Mouse (Mus musculus) hindbrain, embryonic 16.5 days (tissue): ENCODE results near the gene Gna12. TPM values are rescaled to one million over a fixed set of nuclear protein-coding genes. Genes with fewer than 3 reads are reported as not detected.

Source experiments
- ATAC-seq: fragments of 200-750 bp; cut with Nextera tagmentation; 2 replicates; pipeline ENCODE4 v1.8.0; 2017; ENCODE audit warnings: moderate TSS enrichment, moderate library complexity
- H3K27ac ChIP-seq: fragments of 300-500 bp; sonication (generic); 2 replicates; pipeline ENCODE4 v1.5.1; 2014; ENCODE audit warnings: low read depth, mild to moderate bottlenecking, control low read depth, low read length, moderate library complexity
- H3K27me3 ChIP-seq: fragments of 300-500 bp; sonication (generic); replicated peaks from 2 replicates; pipeline ENCODE4 v1.6.1; 2014; ENCODE audit warnings: low read length; ENCODE audit not compliant: control insufficient read depth, insufficient read depth
- H3K36me3 ChIP-seq: fragments of 300-500 bp; sonication (generic); 2 replicates; pipeline ENCODE4 v1.6.1; 2014; ENCODE audit warnings: mild to moderate bottlenecking, low read length, moderate library complexity, mixed read lengths; ENCODE audit not compliant: control insufficient read depth, insufficient read depth
- H3K4me1 ChIP-seq: fragments of 300-500 bp; sonication (generic); 2 replicates; pipeline ENCODE4 v1.6.1; 2014; ENCODE audit warnings: low read depth, low read length; ENCODE audit not compliant: control insufficient read depth, insufficient read depth
- H3K4me2 ChIP-seq: fragments of 300-500 bp; sonication (generic); 2 replicates; pipeline ENCODE4 v1.6.1; 2014; ENCODE audit warnings: mild to moderate bottlenecking, low read length, control low read depth, moderate library complexity
- H3K4me3 ChIP-seq: fragments of 300-500 bp; sonication (generic); 2 replicates; pipeline ENCODE4 v1.5.1; 2014; ENCODE audit warnings: mild to moderate bottlenecking, low read length, control low read depth, moderate library complexity
- H3K9ac ChIP-seq: fragments of 300-500 bp; sonication (generic); 2 replicates; pipeline ENCODE4 v1.6.1; 2014; ENCODE audit warnings: low read depth, mild to moderate bottlenecking, control low read depth, low read length, moderate library complexity
- H3K9me3 ChIP-seq: fragments of 300-500 bp; sonication (generic); 2 replicates; pipeline ENCODE4 v1.6.1; 2014; ENCODE audit warnings: mild to moderate bottlenecking, low read length, moderate library complexity; ENCODE audit not compliant: control insufficient read depth
- WGBS: fragments of 180-500 bp; shearing (Covaris S2); extraction: QIAGEN DNeasy Blood & Tissue Kit; methylation state at CpG from one replicate; pipeline ENCODE4 v1.1.7; 2014; 5-methylcytosine and 5-hydroxymethylcytosine counted together
- polyA plus RNA-seq: library from polyadenylated mRNA; unstranded; fragments of >200 nt; fragmentation: Nextera tagmentation; extraction: Ambion mirVana; gene quantifications from 2 replicates; pipeline ENCODE4 v1.2.1, GENCODE M21; 2015

Gene Gna12
- polyA plus RNA-seq, 1 experiment from 2014 or later: 11.1 TPM

GRCm38 (mm10) chr5:140743706-140744131 is 86.5 kb downstream of the Gna12 start:
- ATAC-seq: peak; percentile 65
- Histone ChIP-seq H3K27ac (no peak overlapping the region), H3K36me3 (no peaks in the 10 kb centered on the region), H3K9me3 (no peaks in the 10 kb centered on the region), H3K9ac (no peak overlapping the region), H3K27me3 (no peaks in the 10 kb centered on the region), H3K4me2 (no peak overlapping the region), H3K4me1 (peaks cover 3% of the 10 kb centered on the region; the same call in 1 of the 2 replicates), H3K4me3 (no peak overlapping the region)
- WGBS: 23% methylated on average over 12 of the region's 12 CpGs

GRCm38 (mm10) chr5:140741877-140742276 is 88.4 kb downstream of the Gna12 start:
- H3K4me1 ChIP-seq: peaks cover 3% of the 10 kb centered on the region; the same call in 1 of the 2 replicates
- no peaks in the 10 kb centered on the region for H3K36me3 ChIP-seq
- H3K9ac ChIP-seq: no peak overlapping the region
- H3K4me3 ChIP-seq: no peak overlapping the region
- no peak for ATAC-seq
- H3K9me3 ChIP-seq: no peaks in the 10 kb centered on the region
- 0 out of 2 replicates have a peak, but pooled peaks cover 3% of the 10 kb centered on the region for H3K27me3 ChIP-seq
- no peak overlapping the region for H3K27ac ChIP-seq
- H3K4me2 ChIP-seq: no peak overlapping the region

- Histone ChIP-seq H3K4me2 (no peak overlapping the region), H3K27ac (no peak overlapping the region), H3K4me1 (peaks cover 3% of the 10 kb centered on the region; the same call in 1 of the 2 replicates), H3K9me3 (no peaks in the 10 kb centered on the region), H3K27me3 (0 out of 2 replicates have a peak, but pooled peaks cover 3% of the 10 kb centered on the region), H3K36me3 (no peaks in the 10 kb centered on the region), H3K9ac (no peak overlapping the region), H3K4me3 (no peak overlapping the region)
- WGBS: 73% methylated on average over 11 of the region's 11 CpGs
- ATAC-seq: no peak
These were observed 89.2 kb downstream of the Gna12 start for GRCm38 (mm10) chr5:140741040-140741439.

- H3K4me1 ChIP-seq: peaks cover 11% of the 10 kb centered on the region
- H3K27me3 ChIP-seq: peaks cover 8% of the 10 kb centered on the region; the same call in 1 of the 2 replicates
- H3K27ac ChIP-seq: no peak overlapping the region
- no peak for ATAC-seq
- H3K9ac ChIP-seq: no peak overlapping the region
- no peak overlapping the region for H3K4me2 ChIP-seq
- H3K9me3 ChIP-seq: no peaks in the 10 kb centered on the region
- 80% methylated on average over 12 of the region's 12 CpGs for WGBS
- no peak overlapping the region for H3K4me3 ChIP-seq
- no peaks in the 10 kb centered on the region for H3K36me3 ChIP-seq
These were observed 90.4 kb downstream of the Gna12 start for GRCm38 (mm10) chr5:140739813-140740212.

GRCm38 (mm10) chr5:140736166-140736565 is 94.1 kb downstream of the Gna12 start:
- no peak overlapping the region; the same call in 1 of the 2 replicates for H3K9ac ChIP-seq
- H3K4me3 ChIP-seq: no peak overlapping the region
- H3K27ac ChIP-seq: no peak overlapping the region
- no peaks in the 10 kb centered on the region for H3K9me3 ChIP-seq
- H3K27me3 ChIP-seq: peaks cover 12% of the 10 kb centered on the region; the same call in 1 of the 2 replicates
- WGBS: 24% methylated on average over 13 of the region's 13 CpGs
- peaks cover 8% of the 10 kb centered on the region for H3K4me1 ChIP-seq
- H3K4me2 ChIP-seq: peak overlapping the region; percentile 75
- ATAC-seq: no peak
- no peaks in the 10 kb centered on the region for H3K36me3 ChIP-seq

GRCm38 (mm10) chr5:140735297-140735696 is 94.9 kb downstream of the Gna12 start:
- H3K4me3 ChIP-seq: peak overlapping the region; percentile 39
- H3K4me2 ChIP-seq: peak overlapping the region; percentile 75
- H3K27me3 ChIP-seq: peaks cover 12% of the 10 kb centered on the region; the same call in 1 of the 2 replicates
- no peaks in the 10 kb centered on the region for H3K9me3 ChIP-seq
- H3K9ac ChIP-seq: peak overlapping the region; percentile 54
- ATAC-seq: 0 out of 2 replicates have a peak, but pooled peaks have one; percentile 18
- H3K36me3 ChIP-seq: no peaks in the 10 kb centered on the region
- H3K4me1 ChIP-seq: peaks cover 8% of the 10 kb centered on the region
- H3K27ac ChIP-seq: no peak overlapping the region
- 1% methylated on average over 22 of the region's 22 CpGs for WGBS

- 78% methylated on average over 3 of the region's 3 CpGs for WGBS
- ATAC-seq: no peak
- no peak overlapping the region for H3K9ac ChIP-seq
- peaks cover 12% of the 10 kb centered on the region; the same call in 1 of the 2 replicates for H3K27me3 ChIP-seq
- H3K4me2 ChIP-seq: no peak overlapping the region
- no peak overlapping the region for H3K27ac ChIP-seq
- no peak overlapping the region for H3K4me3 ChIP-seq
- no peaks in the 10 kb centered on the region for H3K9me3 ChIP-seq
- H3K4me1 ChIP-seq: peaks cover 8% of the 10 kb centered on the region
- no peaks in the 10 kb centered on the region for H3K36me3 ChIP-seq
These were observed 96.9 kb downstream of the Gna12 start for GRCm38 (mm10) chr5:140733336-140733735.

- Histone ChIP-seq H3K27me3 (peaks cover 10% of the 10 kb centered on the region; the same call in 1 of the 2 replicates), H3K27ac (no peak overlapping the region), H3K9ac (no peak overlapping the region), H3K36me3 (no peaks in the 10 kb centered on the region), H3K4me1 (peaks cover 8% of the 10 kb centered on the region), H3K4me2 (no peak overlapping the region), H3K9me3 (no peaks in the 10 kb centered on the region), H3K4me3 (no peak overlapping the region)
- ATAC-seq: no peak
- WGBS: 69% methylated on average over 4 of the region's 4 CpGs
These were observed 98.0 kb downstream of the Gna12 start for GRCm38 (mm10) chr5:140732195-140732594.

GRCm38 (mm10) chr5:140731040-140731797 is 99.0 kb downstream of the Gna12 start:
- Histone ChIP-seq H3K4me3 (no peak overlapping the region), H3K4me2 (no peak overlapping the region), H3K27me3 (peaks cover 9% of the 10 kb centered on the region; the same call in 1 of the 2 replicates), H3K36me3 (no peaks in the 10 kb centered on the region), H3K9ac (no peak overlapping the region), H3K4me1 (peaks cover 8% of the 10 kb centered on the region), H3K9me3 (no peaks in the 10 kb centered on the region), H3K27ac (no peak overlapping the region)
- 89% methylated on average over 11 of the region's 11 CpGs for WGBS
- ATAC-seq: no peak
